Mouse (Mus musculus) ES-E14 (cell line): ENCODE measurements at regions not wholly inside any gene's neighbourhood (a gene's known extent, or its start where the extent isn't known, plus 50 kb on each side); places are given as distances from the start of the nearest gene placed in this dataset.
A peak's percentile ranks its signal among the peaks of the same experiment; 100 is the strongest.

ENCODE experiments used
- DNase-seq: peaks from one replicate; pipeline ENCODE4 v3.0.0-alpha.2; 2013; ENCODE audit warnings: low read depth, low spot score
- H3K27ac ChIP-seq: 2 replicates; pipeline ENCODE4 v1.5.1; 2012; ENCODE audit warnings: low read depth, mild to moderate bottlenecking, low read length, moderate library complexity, mixed read lengths; ENCODE audit not compliant: poor library complexity, insufficient read depth, severe bottlenecking
- H3K36me3 ChIP-seq: 2 replicates; pipeline ENCODE4 v1.6.1; 2012; ENCODE audit warnings: mild to moderate bottlenecking, low read length, moderate library complexity, mixed read lengths; ENCODE audit not compliant: control insufficient read depth, poor library complexity, insufficient read depth, severe bottlenecking
- H3K4me1 ChIP-seq, 2 experiments: fragments of 150-350 bp in 1 of 2; sonication (generic) in 1 of 2; 2 replicates each; pipeline ENCODE4 v1.6.1; 2012; ENCODE audit warnings: low read length in 2 of 2, mild to moderate bottlenecking in 1 of 2, mixed read lengths in 1 of 2; ENCODE audit not compliant: control insufficient read depth in 2 of 2, insufficient read depth in 2 of 2, poor library complexity in 1 of 2
- H3K4me3 ChIP-seq, 2 experiments: fragments of 150-350 bp in 1 of 2; sonication (generic) in 1 of 2; 2 replicates each; pipeline ENCODE4 v1.5.1; 2012; ENCODE audit warnings: low read length in 2 of 2, low read depth in 1 of 2, mild to moderate bottlenecking in 1 of 2, mixed read lengths in 1 of 2; ENCODE audit not compliant: insufficient read depth in 1 of 2, poor library complexity in 1 of 2, severe bottlenecking in 1 of 2
- H3K9ac ChIP-seq: 2 replicates; pipeline ENCODE4 v1.6.1; 2012; ENCODE audit warnings: low read depth, mild to moderate bottlenecking, low read length, mixed read lengths; ENCODE audit not compliant: poor library complexity, insufficient read depth, severe bottlenecking
- H3K9me3 ChIP-seq: fragments of 150-350 bp; sonication (generic); 2 replicates; pipeline ENCODE4 v1.6.1; 2012; ENCODE audit warnings: low read depth, mild to moderate bottlenecking, low read length; ENCODE audit not compliant: control insufficient read depth, insufficient read depth
- CHD2 ChIP-seq: IDR thresholded peaks from 2 replicates; pipeline ENCODE4 v1.6.1; 2014; ENCODE audit warnings: mild to moderate bottlenecking, low read depth, low read length, inconsistent platforms
- HCFC1 ChIP-seq: IDR thresholded peaks from 2 replicates; pipeline ENCODE4 v1.6.1; 2012; ENCODE audit warnings: low read length, inconsistent platforms, borderline replicate concordance; ENCODE audit not compliant: insufficient read depth
- MAFK ChIP-seq: IDR thresholded peaks from 2 replicates; pipeline ENCODE4 v1.6.1; 2014; ENCODE audit warnings: mild to moderate bottlenecking, low read depth, low read length, inconsistent platforms; ENCODE audit not compliant: insufficient read depth
- ZC3H11A ChIP-seq: IDR thresholded peaks from 2 replicates; pipeline ENCODE4 v1.6.1; 2012; ENCODE audit warnings: low read depth, mild to moderate bottlenecking, inconsistent platforms, low read length, borderline replicate concordance
- ZNF384 ChIP-seq: IDR thresholded peaks from 2 replicates; pipeline ENCODE4 v1.6.1; 2012; ENCODE audit warnings: low read depth, low read length, inconsistent platforms
- in situ Hi-C, 2 experiments: fragments of 600-800 bp; cut with MboI; formaldehyde crosslinking; loops; one replicate each; pipeline ENCODE4 v1.15.1; 2025; ENCODE audit warnings: low sequenced_read_pairs in 2 of 2, inconsistent platforms in 1 of 2; ENCODE audit not compliant: unreplicated experiment in 2 of 2

- in situ Hi-C loops, result no loop called here
- H3K9me3 ChIP-seq, result peaks cover 8% of the 10 kb centered on the region; the same call in 1 of the 2 replicates
- TF ChIP-seq ZNF384, result no peak
- no peak for TF ChIP-seq MAFK
- no peak for TF ChIP-seq HCFC1
- TF ChIP-seq CHD2, result no peak
- no peak for TF ChIP-seq ZC3H11A
- peaks cover 4 to 11% of the 10 kb centered on the region in 2 experiments; a peak in 2 of 4 replicates for H3K4me1 ChIP-seq
- no peak overlapping the region for H3K4me3 ChIP-seq
- H3K9ac ChIP-seq, result no peak overlapping the region
- no peaks in the 10 kb centered on the region for H3K36me3 ChIP-seq
- no peak overlapping the region for H3K27ac ChIP-seq
- no peak for DNase-seq
Measured at GRCm38 (mm10) chr5:43353021-43353990, 120.3 kb downstream of the Cpeb2 start.

DNA sequence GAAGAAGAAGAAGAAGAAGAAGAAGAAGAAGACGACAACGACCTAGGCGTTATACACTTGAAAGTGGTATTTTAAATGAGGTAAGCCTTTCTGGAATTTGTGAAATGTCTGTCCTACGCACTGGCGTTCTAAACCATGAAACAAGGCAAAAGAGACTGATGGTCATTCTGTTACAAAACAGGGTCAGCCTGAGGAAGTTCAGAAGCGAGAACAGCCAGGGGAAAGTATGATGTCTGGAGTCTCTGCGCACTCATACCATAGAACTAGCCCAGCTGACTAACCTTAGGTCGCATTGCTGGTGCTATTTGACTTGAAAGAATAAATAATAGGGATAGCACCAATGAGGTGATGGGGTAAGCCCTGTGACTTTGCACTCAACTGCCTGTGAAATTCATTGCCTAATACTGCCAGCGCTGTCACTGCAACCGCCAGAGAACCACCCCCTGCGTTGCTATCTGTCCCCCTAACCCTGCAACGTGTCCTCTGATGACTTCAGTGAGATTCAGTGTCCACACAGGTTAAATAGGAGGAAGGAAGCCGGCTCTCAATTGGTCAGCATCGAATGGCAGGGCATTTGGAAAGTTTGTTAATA is 121.5 kb downstream of the Cpeb2 start:
- no peaks in the 10 kb centered on the region for H3K36me3 ChIP-seq
- DNase-seq, result no peak
- H3K9ac ChIP-seq, result no peak overlapping the region; the same call in 1 of the 2 replicates
- peaks cover 4 to 11% of the 10 kb centered on the region in 2 experiments; a peak in 2 of 4 replicates for H3K4me1 ChIP-seq
- TF ChIP-seq CHD2 (no peak), ZC3H11A (no peak), HCFC1 (no peak), ZNF384 (no peak), MAFK (no peak)
- in situ Hi-C loops, result no loop called here
- peaks cover 7% of the 10 kb centered on the region; the same call in 1 of the 2 replicates for H3K9me3 ChIP-seq
- H3K4me3 ChIP-seq, result peak overlapping the region in 1 of 2 experiments; percentile 15; a peak in 2 of 4 replicates
- no peak overlapping the region for H3K27ac ChIP-seq

GRCm38 (mm10) chr5:43355026-43355580 is 122.1 kb downstream of the Cpeb2 start:
- H3K9ac ChIP-seq, result peak overlapping the region; percentile 45; the same call in 1 of the 2 replicates
- in situ Hi-C loops, result no loop called here
- peak overlapping the region; percentile 14 to 25; a peak in 3 of 4 replicates for H3K4me3 ChIP-seq
- H3K27ac ChIP-seq, result peak overlapping the region; percentile 74
- TF ChIP-seq ZC3H11A (no peak), CHD2 (no peak), MAFK (peak; percentile 99), ZNF384 (no peak)
- no peaks in the 10 kb centered on the region for H3K36me3 ChIP-seq
- peaks cover 4 to 11% of the 10 kb centered on the region in 2 experiments; a peak in 2 of 4 replicates for H3K4me1 ChIP-seq
- peak; percentile 84 for DNase-seq
- H3K9me3 ChIP-seq, result peaks cover 4% of the 10 kb centered on the region; the same call in 1 of the 2 replicates

DNA sequence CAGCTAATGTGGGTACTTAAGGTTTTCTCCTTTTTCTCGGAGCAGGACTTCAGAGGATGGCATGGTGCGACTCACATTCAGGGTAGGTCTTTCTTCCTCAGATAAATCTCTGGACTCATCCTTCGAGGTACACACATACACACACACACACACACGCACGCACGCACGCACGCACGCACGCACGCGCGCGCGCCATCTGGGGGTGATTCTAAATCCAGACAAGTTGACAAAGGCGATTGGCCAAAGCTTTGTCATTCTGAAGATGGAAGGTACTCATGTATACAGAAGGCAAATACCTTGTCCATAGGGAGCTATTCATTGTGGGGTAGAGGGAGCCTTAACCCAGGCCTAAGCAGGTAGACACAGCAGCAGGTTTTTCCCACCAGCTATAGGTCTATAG is 122.9 kb downstream of the Cpeb2 start:
- H3K27ac ChIP-seq, result peak overlapping the region; percentile 74; the same call in 1 of the 2 replicates
- peaks cover 4 to 11% of the 10 kb centered on the region in 2 experiments; a peak in 2 of 4 replicates for H3K4me1 ChIP-seq
- no peaks in the 10 kb centered on the region for H3K36me3 ChIP-seq
- H3K4me3 ChIP-seq, result peak overlapping the region in 1 of 2 experiments; percentile 25; a peak in 2 of 4 replicates
- 0 out of 2 replicates have a peak, but pooled peaks cover 2% of the 10 kb centered on the region for H3K9me3 ChIP-seq
- TF ChIP-seq ZC3H11A (no peak), HCFC1 (no peak), ZNF384 (no peak), CHD2 (no peak), MAFK (no peak)
- peak; percentile 9 for DNase-seq
- no peak overlapping the region for H3K9ac ChIP-seq
- in situ Hi-C loops, result no loop called here
